Mouse (Mus musculus) limb, embryonic 11.5 days (tissue): ENCODE measurements around the gene Rrp1. TPM values are rescaled to one million over a fixed set of nuclear protein-coding genes. Genes with fewer than 3 reads are reported as not detected.

Experiments
- ATAC-seq: fragments of 200-750 bp; cut with Nextera tagmentation; 2 replicates; pipeline ENCODE4 v1.8.0; 2017; ENCODE audit warnings: low read depth; ENCODE audit not compliant: insufficient number of reproducible peaks, low FRiP score, low TSS enrichment
- DNase-seq: peaks from one replicate; pipeline ENCODE4 v3.0.0-alpha.2; 2015; ENCODE audit warnings: low spot score
- H3K27ac ChIP-seq: fragments of 300-500 bp; sonication (generic); replicated peaks from 2 replicates; pipeline ENCODE4 v1.5.1; 2014; ENCODE audit warnings: low read depth, mild to moderate bottlenecking, low read length
- H3K27me3 ChIP-seq: fragments of 300-500 bp; sonication (generic); 2 replicates; pipeline ENCODE4 v1.6.1; 2014; ENCODE audit warnings: mild to moderate bottlenecking, low read length, mixed read lengths; ENCODE audit not compliant: control insufficient read depth, insufficient read depth
- H3K36me3 ChIP-seq: fragments of 300-500 bp; sonication (generic); 2 replicates; pipeline ENCODE4 v1.6.1; 2014; ENCODE audit warnings: mild to moderate bottlenecking, low read length, moderate library complexity, mixed read lengths; ENCODE audit not compliant: control insufficient read depth, insufficient read depth
- H3K4me1 ChIP-seq: fragments of 300-500 bp; sonication (generic); 2 replicates; pipeline ENCODE4 v1.6.1; 2014; ENCODE audit warnings: low read length, mixed read lengths; ENCODE audit not compliant: control insufficient read depth, insufficient read depth
- H3K4me2 ChIP-seq: fragments of 300-500 bp; sonication (generic); 2 replicates; pipeline ENCODE4 v1.6.1; 2014; ENCODE audit warnings: low read depth, mild to moderate bottlenecking, moderate library complexity; ENCODE audit not compliant: severe bottlenecking
- H3K4me3 ChIP-seq: fragments of 300-500 bp; sonication (generic); 2 replicates; pipeline ENCODE4 v1.5.1; 2014; ENCODE audit warnings: low read depth, low read length
- H3K9ac ChIP-seq: fragments of 300-500 bp; sonication (generic); 2 replicates; pipeline ENCODE4 v1.6.1; 2014; ENCODE audit warnings: mild to moderate bottlenecking, low read length
- H3K9me3 ChIP-seq: fragments of 300-500 bp; sonication (generic); 2 replicates; pipeline ENCODE4 v1.6.1; 2016; ENCODE audit warnings: low read length; ENCODE audit not compliant: control insufficient read depth
- WGBS: fragments of 180-500 bp; shearing (Covaris S2); extraction: QIAGEN DNeasy Blood & Tissue Kit; methylation state at CpG from one replicate; pipeline ENCODE4 v1.1.7; 2014; 5-methylcytosine and 5-hydroxymethylcytosine counted together
- polyA plus RNA-seq: library from polyadenylated mRNA; unstranded; fragments of >200 nt; fragmentation: Nextera tagmentation; extraction: Ambion mirVana; gene quantifications from 2 replicates; pipeline ENCODE4 v1.2.1, GENCODE M21; 2014

Gene Rrp1
- polyA plus RNA-seq: 272 and 283 TPM in 2 replicates

DNA sequence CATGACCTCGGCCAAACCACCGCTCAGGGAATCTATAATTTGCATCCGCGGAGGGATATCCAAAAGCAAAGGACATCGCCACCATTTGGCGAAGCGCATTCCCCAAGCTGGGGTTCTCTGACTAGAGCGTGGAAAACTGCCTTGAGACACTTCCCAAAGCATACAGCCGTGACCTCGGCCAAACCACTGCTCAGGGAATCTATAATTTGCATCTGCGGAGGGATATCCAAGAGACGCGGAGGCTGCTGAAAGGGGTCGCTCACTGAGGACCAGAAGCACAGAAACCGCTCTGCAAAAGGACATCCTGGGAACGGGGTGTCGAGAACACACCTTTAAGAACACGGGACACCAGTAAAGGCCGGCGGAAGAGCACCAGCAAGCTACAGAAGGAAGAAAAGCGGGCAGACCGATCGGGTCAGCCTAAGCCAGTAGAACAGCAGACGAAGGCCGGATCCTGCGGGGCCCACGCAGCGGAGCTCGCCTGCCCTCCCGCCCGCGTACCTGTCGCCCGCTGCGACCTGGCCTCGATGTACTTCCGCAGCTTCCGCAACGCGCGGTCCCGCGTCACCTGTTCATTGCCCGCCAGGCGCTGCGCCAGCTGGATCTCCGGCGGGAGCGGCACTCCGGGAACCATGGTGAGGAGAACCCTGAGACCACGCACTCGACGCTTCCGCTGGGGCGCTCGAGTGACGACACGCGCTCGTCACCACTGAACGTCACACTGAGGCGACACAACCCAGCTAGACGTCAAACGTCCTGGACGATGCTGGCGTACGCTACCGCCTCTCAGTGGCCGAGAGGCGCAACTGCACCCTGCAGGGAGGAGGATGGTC is at the start of gene Rrp1:
Rrp1 (minus strand) TSS at position 725 of the 833 bp plus-strand sequence.
- Histone ChIP-seq H3K36me3 (peaks cover 16% of the 10 kb centered on the region), H3K4me2 (peak within 1 kb of the TSS; percentile 47), H3K27me3 (no peaks in the 10 kb centered on the region), H3K4me1 (peaks cover 3% of the 10 kb centered on the region; the same call in 1 of the 2 replicates), H3K9ac (peak within 1 kb of the TSS; percentile 83), H3K4me3 (peak within 1 kb of the TSS; percentile 93), H3K9me3 (no peaks in the 10 kb centered on the region), H3K27ac (peak within 1 kb of the TSS; percentile 52)
- peak; percentile 98 for DNase-seq
- under 1% methylated on average over 70 of the region's 70 CpGs for WGBS
- peak; percentile 92 for ATAC-seq

DNA sequence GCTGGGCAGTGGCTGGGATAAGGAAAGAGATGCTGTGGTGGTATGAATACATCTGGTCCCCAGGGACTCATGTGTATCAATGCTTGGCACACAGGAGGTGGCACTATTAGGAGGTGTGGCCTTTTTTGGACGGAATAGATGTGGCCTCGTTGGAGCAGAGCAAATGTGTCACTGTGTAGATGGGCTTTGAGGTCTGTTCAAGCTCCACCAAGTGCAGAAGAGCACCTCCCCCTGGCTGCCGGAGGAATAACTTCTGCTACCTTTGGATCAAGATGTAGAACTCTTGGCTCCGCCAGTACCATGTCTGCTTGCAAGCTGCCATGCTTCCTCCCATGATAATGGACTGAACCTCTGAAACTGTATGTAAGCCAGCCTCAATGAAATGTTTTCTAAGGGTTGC is 48.9 kb upstream of the Rrp1 start:
- DNase-seq: no peak
- Histone ChIP-seq H3K27me3 (no peaks in the 10 kb centered on the region), H3K4me1 (peaks cover 15% of the 10 kb centered on the region), H3K9ac (no peak overlapping the region), H3K4me3 (no peak overlapping the region), H3K36me3 (no peaks in the 10 kb centered on the region), H3K9me3 (no peaks in the 10 kb centered on the region), H3K27ac (no peak overlapping the region), H3K4me2 (no peak overlapping the region)
- no peak for ATAC-seq
- WGBS: 80% methylated on average over 4 of the region's 4 CpGs

- ATAC-seq: no peak
- DNase-seq: no peak
- no peaks in the 10 kb centered on the region for H3K9me3 ChIP-seq
- peaks cover 15% of the 10 kb centered on the region for H3K4me1 ChIP-seq
- H3K9ac ChIP-seq: no peak overlapping the region
- 37% methylated on average over 5 of the region's 5 CpGs for WGBS
- H3K36me3 ChIP-seq: no peaks in the 10 kb centered on the region
- no peaks in the 10 kb centered on the region for H3K27me3 ChIP-seq
- no peak overlapping the region for H3K4me3 ChIP-seq
- H3K4me2 ChIP-seq: no peak overlapping the region
- H3K27ac ChIP-seq: no peak overlapping the region
Measured at GRCm38 (mm10) chr10:78460463-78460862, 47.6 kb upstream of the Rrp1 start.

- no peak for ATAC-seq
- Histone ChIP-seq H3K4me2 (no peak overlapping the region), H3K4me3 (no peak overlapping the region), H3K9me3 (no peaks in the 10 kb centered on the region), H3K9ac (no peak overlapping the region), H3K4me1 (peaks cover 9% of the 10 kb centered on the region), H3K27me3 (no peaks in the 10 kb centered on the region), H3K36me3 (no peaks in the 10 kb centered on the region), H3K27ac (no peak overlapping the region; the same call in 1 of the 2 replicates)
- WGBS: 71% methylated on average over 5 of the region's 5 CpGs
- no peak for DNase-seq
Measured at GRCm38 (mm10) chr10:78458348-78459111, 45.7 kb upstream of the Rrp1 start.

- no peak overlapping the region for H3K27ac ChIP-seq
- no peaks in the 10 kb centered on the region for H3K36me3 ChIP-seq
- ATAC-seq (no peak), DNase-seq (no peak)
- H3K4me1 ChIP-seq: peaks cover 9% of the 10 kb centered on the region
- H3K4me2 ChIP-seq: no peak overlapping the region
- H3K27me3 ChIP-seq: no peaks in the 10 kb centered on the region
- no peaks in the 10 kb centered on the region for H3K9me3 ChIP-seq
- WGBS: 27% methylated on average over 10 of the region's 10 CpGs
- no peak overlapping the region for H3K4me3 ChIP-seq
- H3K9ac ChIP-seq: peak overlapping the region; percentile 18; the same call in 1 of the 2 replicates
Measured at GRCm38 (mm10) chr10:78457495-78458347, 44.9 kb upstream of the Rrp1 start.

GRCm38 (mm10) chr10:78456696-78457095 is 43.9 kb upstream of the Rrp1 start:
- H3K36me3 ChIP-seq: no peaks in the 10 kb centered on the region
- H3K27me3 ChIP-seq: no peaks in the 10 kb centered on the region
- no peak overlapping the region for H3K4me3 ChIP-seq
- H3K4me2 ChIP-seq: no peak overlapping the region
- 92% methylated on average over 13 of the region's 13 CpGs for WGBS
- ATAC-seq (no peak), DNase-seq (no peak)
- H3K27ac ChIP-seq: no peak overlapping the region
- H3K9me3 ChIP-seq: no peaks in the 10 kb centered on the region
- H3K4me1 ChIP-seq: peaks cover 9% of the 10 kb centered on the region
- no peak overlapping the region for H3K9ac ChIP-seq

DNA sequence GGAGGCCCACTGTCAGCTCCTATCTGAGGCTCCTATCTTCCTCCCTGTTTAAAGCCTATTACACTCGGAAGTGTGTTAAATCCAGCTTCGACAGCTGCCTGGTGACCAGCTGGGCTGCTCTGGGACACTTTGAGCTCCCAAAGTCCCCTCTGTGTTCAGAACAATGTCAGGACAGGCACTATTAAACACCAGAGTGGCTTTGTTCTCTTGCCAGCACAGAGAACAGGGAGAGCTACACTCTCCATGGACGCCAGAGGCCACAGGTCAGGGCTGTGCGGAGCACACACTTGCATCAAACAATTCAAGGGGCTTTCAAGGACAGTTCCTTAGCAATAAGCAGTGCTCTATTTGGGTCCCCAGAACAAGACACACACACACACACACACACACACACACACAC is 39.8 kb upstream of the Rrp1 start:
- DNase-seq (no peak), ATAC-seq (no peak)
- Histone ChIP-seq H3K9me3 (no peaks in the 10 kb centered on the region), H3K9ac (no peak overlapping the region), H3K27ac (no peak overlapping the region), H3K36me3 (peaks cover 2% of the 10 kb centered on the region; the same call in 1 of the 2 replicates), H3K4me1 (peaks cover 3% of the 10 kb centered on the region), H3K4me3 (no peak overlapping the region), H3K27me3 (no peaks in the 10 kb centered on the region), H3K4me2 (no peak overlapping the region)
- 73% methylated on average over 4 of the region's 4 CpGs for WGBS

- no peaks in the 10 kb centered on the region for H3K4me1 ChIP-seq
- H3K4me2 ChIP-seq: no peak overlapping the region
- no peaks in the 10 kb centered on the region for H3K27me3 ChIP-seq
- DNase-seq (no peak), ATAC-seq (no peak)
- 87% methylated on average over 5 of the region's 5 CpGs for WGBS
- no peak overlapping the region for H3K9ac ChIP-seq
- no peak overlapping the region for H3K4me3 ChIP-seq
- H3K36me3 ChIP-seq: peaks cover 6% of the 10 kb centered on the region; the same call in 1 of the 2 replicates
- H3K27ac ChIP-seq: no peak overlapping the region
- no peaks in the 10 kb centered on the region for H3K9me3 ChIP-seq
Measured at GRCm38 (mm10) chr10:78450761-78451160, 37.9 kb upstream of the Rrp1 start.
